Mouse (Mus musculus) embryonic facial prominence, embryonic 10.5 days (tissue): ENCODE results near the gene Ptafr. TPM values are rescaled to one million over a fixed set of nuclear protein-coding genes. Genes with fewer than 3 reads are reported as not detected.

Experiments
- DNase-seq: peaks from one replicate; pipeline ENCODE4 v3.0.0-alpha.2; 2017; ENCODE audit warnings: low spot score
- H3K27ac ChIP-seq: fragments of 300-500 bp; sonication (generic); replicated peaks from 2 replicates; pipeline ENCODE4 v1.5.1; 2016; ENCODE audit warnings: mild to moderate bottlenecking
- H3K27me3 ChIP-seq: fragments of 300-500 bp; sonication (generic); replicated peaks from 2 replicates; pipeline ENCODE4 v1.6.1; 2016; ENCODE audit warnings: low read depth, mild to moderate bottlenecking; ENCODE audit not compliant: poor library complexity, severe bottlenecking
- H3K36me3 ChIP-seq: fragments of 300-500 bp; sonication (generic); replicated peaks from 2 replicates; pipeline ENCODE4 v1.6.1; 2016; ENCODE audit warnings: mild to moderate bottlenecking, moderate library complexity
- H3K4me1 ChIP-seq: fragments of 300-500 bp; sonication (generic); 2 replicates; pipeline ENCODE4 v1.6.1; 2016
- H3K4me3 ChIP-seq: fragments of 300-500 bp; sonication (generic); 2 replicates; pipeline ENCODE4 v1.5.1; 2016; ENCODE audit warnings: mild to moderate bottlenecking, moderate library complexity
- H3K9me3 ChIP-seq: fragments of 300-500 bp; sonication (generic); 2 replicates; pipeline ENCODE4 v1.6.1; 2016; ENCODE audit warnings: mild to moderate bottlenecking
- WGBS: fragments of 180-500 bp; shearing (Covaris S2); methylation state at CpG from one replicate; pipeline ENCODE4 v1.1.7; 2016; 5-methylcytosine and 5-hydroxymethylcytosine counted together
- polyA plus RNA-seq: library from polyadenylated mRNA; unstranded; fragments of >200 nt; fragmentation: Nextera tagmentation; extraction: Ambion mirVana; gene quantifications from 2 replicates; pipeline ENCODE4 v1.2.1, GENCODE M21; 2016

Ptafr gene
- polyA plus RNA-seq, 1 experiment from 2014 or later = 0.44 TPM

- H3K27me3 ChIP-seq = no peaks in the 10 kb centered on the region
- H3K4me3 ChIP-seq = no peak overlapping the region
- no peak overlapping the region for H3K27ac ChIP-seq
- peak; percentile 32 for DNase-seq
- H3K9me3 ChIP-seq = no peaks in the 10 kb centered on the region
- H3K4me1 ChIP-seq = no peaks in the 10 kb centered on the region
- H3K36me3 ChIP-seq = peaks cover 5% of the 10 kb centered on the region; the same call in 1 of the 2 replicates
- 11% methylated on average over 2 of the region's 2 CpGs for WGBS
Measured at GRCm38 (mm10) chr4:132628830-132629229, 65.0 kb downstream of the Ptafr start.

Other genes starting within 250 kb of the Ptafr start
- 83.5 and 83.8 TPM in 2 replicates for gene Trnau1ap, start 234.5 kb upstream of the Ptafr start, polyA plus RNA-seq
- gene Rcc1, start 210.5 kb upstream of the Ptafr start, polyA plus RNA-seq = 160 and 172 TPM in 2 replicates
- gene Phactr4, start 141.6 kb upstream of the Ptafr start, polyA plus RNA-seq = 25.9 and 27.4 TPM in 2 replicates
- 37.0 and 41.7 TPM in 2 replicates for gene Med18, start 100.1 kb upstream of the Ptafr start, polyA plus RNA-seq
- 12.3 and 13.3 TPM in 2 replicates for gene Sesn2, start 53.6 kb upstream of the Ptafr start, polyA plus RNA-seq
- 1,009 and 1,074 TPM in 2 replicates for gene Atpif1, start 30.4 kb upstream of the Ptafr start, polyA plus RNA-seq
- gene Dnajc8, start 28.5 kb upstream of the Ptafr start, polyA plus RNA-seq = 222 TPM in 2 replicates
- 36.2 and 39.9 TPM in 2 replicates for gene Eya3, start 74.9 kb downstream of the Ptafr start, polyA plus RNA-seq
- 5.1 and 5.7 TPM in 2 replicates for gene Xkr8, start 168.5 kb downstream of the Ptafr start, polyA plus RNA-seq
- gene Smpdl3b, start 193.2 kb downstream of the Ptafr start, polyA plus RNA-seq = 4.3 and 4.4 TPM in 2 replicates
- gene Rpa2, start 204.3 kb downstream of the Ptafr start, polyA plus RNA-seq = 173 and 192 TPM in 2 replicates
- 0.69 and 0.80 TPM in 2 replicates for gene Themis2, start 232.3 kb downstream of the Ptafr start, polyA plus RNA-seq